Mouse (Mus musculus): ENCODE results near the gene Cacna1d. TPM values are rescaled to one million over a fixed set of nuclear protein-coding genes. Genes with fewer than 3 reads are reported as not detected.

Gene Cacna1d
- polyA plus RNA-seq, 1 experiment, result 3.2 TPM

DNA sequence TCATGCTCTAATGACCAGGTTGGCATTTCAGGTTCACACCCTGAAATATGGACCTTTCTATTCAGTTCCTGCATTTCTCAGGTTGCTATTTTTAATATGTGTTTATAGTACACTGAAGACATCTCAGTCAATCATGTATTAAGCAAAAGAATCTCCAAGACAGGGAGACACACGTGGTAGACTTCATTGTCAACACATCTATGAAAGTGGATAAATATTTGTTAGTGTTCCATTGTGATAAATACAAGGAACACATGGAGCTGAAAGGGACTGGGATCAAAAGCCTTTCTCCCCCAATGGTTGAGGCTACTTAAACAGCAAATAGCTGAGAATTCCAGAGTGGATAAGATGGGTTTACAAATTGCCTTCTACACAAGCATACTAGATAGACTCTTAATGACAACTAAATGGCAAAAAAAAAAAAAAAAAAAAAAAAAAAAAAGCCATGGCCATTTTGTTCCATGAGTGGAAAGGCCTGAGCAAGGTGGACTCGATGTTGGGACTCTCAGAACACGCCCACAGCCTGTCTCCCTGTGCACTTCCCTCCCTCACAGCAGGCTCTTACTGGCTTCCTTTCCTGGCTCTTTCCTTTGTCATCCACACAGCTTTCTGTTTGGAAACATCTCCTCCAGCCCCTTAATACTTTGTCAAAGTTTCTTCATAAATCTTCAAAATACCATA lies 127.6 kb downstream of the Cacna1d start:
- no peaks in the 10 kb centered on the region for H3K27me3 ChIP-seq (ENCODE audit: control insufficient read depth, insufficient read depth, low read length)
- no peak for DNase-seq (ENCODE audit: low read depth in 1 of 2, low spot score in 2 of 2)
- WGBS, result 71% methylated on average over 3 of the region's 3 CpGs
- no peaks in the 10 kb centered on the region for H3K36me3 ChIP-seq (ENCODE audit: control insufficient read depth, insufficient read depth, low read length)
- H3K4me1 ChIP-seq (ENCODE audit: control insufficient read depth, insufficient read depth, insufficient read length), result peaks cover 10% of the 10 kb centered on the region
- no peak overlapping the region for H3K27ac ChIP-seq (ENCODE audit: insufficient read depth, low read length)
- TF ChIP-seq CTCF (IDR thresholded peaks at IDR 0.05; ENCODE audit: extremely low read depth, insufficient read depth, insufficient read length, insufficient replicate concordance) (no peak), POLR2A (IDR thresholded peaks at IDR 0.05; ENCODE audit: low read depth, low read length) (no peak)
- H3K4me3 ChIP-seq (ENCODE audit: extremely low read depth, insufficient read depth, insufficient read length), result no peak overlapping the region

DNA sequence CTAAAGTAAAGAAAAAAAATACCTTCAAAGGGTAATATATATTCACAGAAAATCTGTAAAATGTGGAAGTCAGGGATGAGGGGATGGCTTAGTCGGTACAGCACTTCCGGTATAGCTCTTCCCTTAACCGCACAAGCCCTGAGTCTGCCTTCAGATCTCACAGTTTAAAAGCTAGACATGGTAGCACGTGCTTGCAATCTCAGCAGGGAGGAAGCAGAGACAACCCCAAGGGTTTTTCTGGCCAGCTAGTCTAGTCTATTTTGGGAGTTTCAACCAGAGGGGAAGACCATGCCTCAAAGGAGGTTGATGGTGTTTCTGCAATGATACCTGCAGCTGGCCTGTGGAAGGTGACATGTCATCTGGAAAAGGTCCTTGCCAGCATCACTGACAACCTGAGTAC lies 128.9 kb downstream of the Cacna1d start:
- TF ChIP-seq CTCF (IDR thresholded peaks at IDR 0.05; ENCODE audit: extremely low read depth, insufficient read depth, insufficient read length, insufficient replicate concordance), result no peak
- no peak for TF ChIP-seq POLR2A (IDR thresholded peaks at IDR 0.05; ENCODE audit: low read depth, low read length)
- DNase-seq (ENCODE audit: low read depth in 1 of 2, low spot score in 2 of 2), result no peak
- H3K27me3 ChIP-seq (ENCODE audit: control insufficient read depth, insufficient read depth, low read length), result no peaks in the 10 kb centered on the region
- H3K27ac ChIP-seq (ENCODE audit: insufficient read depth, low read length), result no peak overlapping the region
- no peak overlapping the region for H3K4me3 ChIP-seq (ENCODE audit: extremely low read depth, insufficient read depth, insufficient read length)
- no peaks in the 10 kb centered on the region for H3K36me3 ChIP-seq (ENCODE audit: control insufficient read depth, insufficient read depth, low read length)
- WGBS, result 15% methylated on average over 4 of the region's 4 CpGs
- peaks cover 10% of the 10 kb centered on the region for H3K4me1 ChIP-seq (ENCODE audit: control insufficient read depth, insufficient read depth, insufficient read length)

DNA sequence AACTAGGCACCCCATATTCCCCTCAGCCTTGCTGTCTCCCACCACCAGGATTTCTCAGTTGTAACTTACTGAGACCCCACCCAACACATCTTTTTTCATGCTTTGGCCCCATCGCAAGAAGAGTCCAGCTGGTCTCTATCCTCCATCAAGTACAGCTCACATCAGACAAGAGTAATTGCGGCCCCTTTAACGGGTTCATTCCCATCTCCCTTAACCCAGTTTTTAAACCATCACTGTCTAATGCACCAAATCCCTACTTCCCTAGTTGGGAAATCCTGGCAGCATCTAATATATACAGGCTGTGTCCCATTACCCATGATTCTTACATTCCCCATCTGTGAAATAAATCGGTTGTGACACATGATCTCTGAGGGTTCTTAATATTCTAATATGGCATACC lies 130.8 kb downstream of the Cacna1d start:
- Histone ChIP-seq H3K27ac (ENCODE audit: insufficient read depth, low read length) (no peak overlapping the region), H3K27me3 (ENCODE audit: control insufficient read depth, insufficient read depth, low read length) (no peaks in the 10 kb centered on the region), H3K36me3 (ENCODE audit: control insufficient read depth, insufficient read depth, low read length) (no peaks in the 10 kb centered on the region), H3K4me1 (ENCODE audit: control insufficient read depth, insufficient read depth, insufficient read length) (peaks cover 10% of the 10 kb centered on the region), H3K4me3 (ENCODE audit: extremely low read depth, insufficient read depth, insufficient read length) (no peak overlapping the region)
- DNase-seq (ENCODE audit: low read depth in 1 of 2, low spot score in 2 of 2), result no peak
- TF ChIP-seq POLR2A (IDR thresholded peaks at IDR 0.05; ENCODE audit: low read depth, low read length), result no peak
- TF ChIP-seq CTCF (IDR thresholded peaks at IDR 0.05; ENCODE audit: extremely low read depth, insufficient read depth, insufficient read length, insufficient replicate concordance), result no peak
- WGBS, result 80% methylated on average over 4 of the region's 4 CpGs

DNA sequence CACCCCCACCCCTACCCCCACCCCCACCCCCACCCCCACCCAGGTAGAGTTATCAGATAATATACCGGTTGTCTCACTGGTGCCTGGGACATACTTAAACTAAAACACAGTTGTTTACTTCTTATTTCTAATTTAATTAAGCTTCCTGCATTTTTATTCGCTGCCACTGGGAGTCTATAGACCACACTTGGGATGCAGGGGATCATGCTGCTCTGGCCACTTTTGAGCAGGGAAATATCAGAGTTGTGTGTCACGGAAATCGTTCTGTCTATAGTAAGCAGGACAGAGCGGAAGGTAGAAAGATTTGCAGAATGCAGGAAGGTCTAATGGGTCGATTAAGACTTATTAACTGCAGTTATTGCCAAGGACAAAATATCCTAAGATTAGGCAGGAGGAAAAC lies 131.3 kb downstream of the Cacna1d start:
- no peak for DNase-seq (ENCODE audit: low read depth in 1 of 2, low spot score in 2 of 2)
- 85% methylated on average over 6 of the region's 6 CpGs for WGBS
- H3K4me3 ChIP-seq (ENCODE audit: extremely low read depth, insufficient read depth, insufficient read length), result no peak overlapping the region
- TF ChIP-seq POLR2A (IDR thresholded peaks at IDR 0.05; ENCODE audit: low read depth, low read length) (no peak), CTCF (IDR thresholded peaks at IDR 0.05; ENCODE audit: extremely low read depth, insufficient read depth, insufficient read length, insufficient replicate concordance) (no peak)
- H3K27ac ChIP-seq (ENCODE audit: insufficient read depth, low read length), result no peak overlapping the region
- no peaks in the 10 kb centered on the region for H3K27me3 ChIP-seq (ENCODE audit: control insufficient read depth, insufficient read depth, low read length)
- H3K36me3 ChIP-seq (ENCODE audit: control insufficient read depth, insufficient read depth, low read length), result no peaks in the 10 kb centered on the region
- H3K4me1 ChIP-seq (ENCODE audit: control insufficient read depth, insufficient read depth, insufficient read length), result peaks cover 10% of the 10 kb centered on the region

DNA sequence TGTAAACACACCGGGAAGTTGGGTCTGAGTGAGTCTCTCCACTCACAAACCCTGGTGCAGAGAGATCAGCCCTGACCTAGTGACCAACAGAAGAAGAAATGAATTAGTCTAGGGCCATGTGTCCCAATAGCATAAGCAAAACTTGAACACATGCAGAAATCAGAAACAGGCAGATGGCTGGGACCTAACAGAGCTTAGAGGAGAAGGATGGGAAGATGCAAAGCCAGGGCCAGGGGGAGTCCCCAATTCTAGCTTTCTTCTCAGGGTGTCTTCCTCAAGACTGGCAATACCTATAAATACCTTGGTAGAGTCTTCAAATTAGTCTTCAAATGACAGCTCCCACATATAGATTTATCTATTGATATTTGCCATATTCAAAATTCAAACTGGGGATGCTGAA lies 133.2 kb downstream of the Cacna1d start:
- DNase-seq (ENCODE audit: low read depth in 1 of 2, low spot score in 2 of 2), result no peak
- H3K27ac ChIP-seq (ENCODE audit: insufficient read depth, low read length), result no peak overlapping the region
- 80% methylated on average over 1 of the region's 1 CpGs for WGBS
- TF ChIP-seq CTCF (IDR thresholded peaks at IDR 0.05; ENCODE audit: extremely low read depth, insufficient read depth, insufficient read length, insufficient replicate concordance) (no peak), POLR2A (IDR thresholded peaks at IDR 0.05; ENCODE audit: low read depth, low read length) (no peak)
- no peaks in the 10 kb centered on the region for H3K36me3 ChIP-seq (ENCODE audit: control insufficient read depth, insufficient read depth, low read length)
- H3K27me3 ChIP-seq (ENCODE audit: control insufficient read depth, insufficient read depth, low read length), result peaks cover 10% of the 10 kb centered on the region
- no peak overlapping the region for H3K4me3 ChIP-seq (ENCODE audit: extremely low read depth, insufficient read depth, insufficient read length)
- peaks cover 13% of the 10 kb centered on the region for H3K4me1 ChIP-seq (ENCODE audit: control insufficient read depth, insufficient read depth, insufficient read length)

DNA sequence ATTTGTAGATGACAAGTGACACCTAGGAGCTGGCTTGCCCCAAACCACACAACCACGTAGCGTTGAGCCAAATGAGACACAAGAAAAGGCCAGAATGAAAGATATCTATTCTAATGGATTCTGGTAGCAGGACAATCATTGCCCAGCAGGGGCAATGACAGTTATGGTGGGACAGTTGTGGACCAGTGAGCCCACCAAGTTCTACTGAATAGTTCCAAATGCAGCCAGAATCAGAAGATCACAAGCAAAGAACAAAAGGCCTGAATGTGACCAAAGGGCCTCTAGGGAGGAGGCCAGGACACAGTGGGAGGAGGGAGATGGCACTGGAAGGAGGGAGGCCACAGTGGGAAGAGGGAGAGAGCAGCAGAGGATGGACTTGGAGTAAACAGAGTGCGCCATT lies 134.8 kb downstream of the Cacna1d start:
- no peaks in the 10 kb centered on the region for H3K36me3 ChIP-seq (ENCODE audit: control insufficient read depth, insufficient read depth, low read length)
- TF ChIP-seq CTCF (IDR thresholded peaks at IDR 0.05; ENCODE audit: extremely low read depth, insufficient read depth, insufficient read length, insufficient replicate concordance) (no peak), POLR2A (IDR thresholded peaks at IDR 0.05; ENCODE audit: low read depth, low read length) (no peak)
- no peak overlapping the region for H3K27ac ChIP-seq (ENCODE audit: insufficient read depth, low read length)
- no peak for DNase-seq (ENCODE audit: low read depth in 1 of 2, low spot score in 2 of 2)
- peaks cover 10% of the 10 kb centered on the region for H3K27me3 ChIP-seq (ENCODE audit: control insufficient read depth, insufficient read depth, low read length)
- H3K4me1 ChIP-seq (ENCODE audit: control insufficient read depth, insufficient read depth, insufficient read length), result peaks cover 7% of the 10 kb centered on the region
- H3K4me3 ChIP-seq (ENCODE audit: extremely low read depth, insufficient read depth, insufficient read length), result no peak overlapping the region
- 87% methylated on average over 3 of the region's 3 CpGs for WGBS

DNA sequence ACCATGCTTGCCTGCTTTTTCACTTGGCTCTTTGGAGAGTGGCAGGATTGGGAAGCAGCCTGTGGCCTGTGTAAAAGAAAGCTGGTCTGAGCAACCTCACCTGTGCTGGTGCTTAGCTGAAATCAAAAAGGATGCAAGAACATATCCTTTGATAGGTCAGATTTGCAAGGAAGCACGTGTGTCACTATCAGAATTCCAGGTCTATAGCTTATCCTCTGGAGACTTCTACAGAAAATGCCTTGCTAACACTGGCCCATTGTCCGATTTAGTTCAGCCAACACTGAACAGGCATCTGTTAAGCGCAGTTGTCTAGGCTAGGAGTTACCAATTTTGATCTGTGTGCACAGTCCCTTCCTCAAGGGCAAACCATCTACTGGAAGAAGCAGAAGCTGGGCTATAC lies 136.5 kb downstream of the Cacna1d start:
- H3K27ac ChIP-seq (ENCODE audit: insufficient read depth, low read length), result no peak overlapping the region
- no peak for DNase-seq (ENCODE audit: low read depth in 1 of 2, low spot score in 2 of 2)
- TF ChIP-seq CTCF (IDR thresholded peaks at IDR 0.05; ENCODE audit: extremely low read depth, insufficient read depth, insufficient read length, insufficient replicate concordance) (no peak), POLR2A (IDR thresholded peaks at IDR 0.05; ENCODE audit: low read depth, low read length) (no peak)
- peaks cover 7% of the 10 kb centered on the region for H3K4me1 ChIP-seq (ENCODE audit: control insufficient read depth, insufficient read depth, insufficient read length)
- H3K36me3 ChIP-seq (ENCODE audit: control insufficient read depth, insufficient read depth, low read length), result no peaks in the 10 kb centered on the region
- H3K4me3 ChIP-seq (ENCODE audit: extremely low read depth, insufficient read depth, insufficient read length), result no peak overlapping the region
- WGBS, result 84% methylated on average over 3 of the region's 3 CpGs
- peaks cover 10% of the 10 kb centered on the region for H3K27me3 ChIP-seq (ENCODE audit: control insufficient read depth, insufficient read depth, low read length)
